In the genomic region with DNA sequence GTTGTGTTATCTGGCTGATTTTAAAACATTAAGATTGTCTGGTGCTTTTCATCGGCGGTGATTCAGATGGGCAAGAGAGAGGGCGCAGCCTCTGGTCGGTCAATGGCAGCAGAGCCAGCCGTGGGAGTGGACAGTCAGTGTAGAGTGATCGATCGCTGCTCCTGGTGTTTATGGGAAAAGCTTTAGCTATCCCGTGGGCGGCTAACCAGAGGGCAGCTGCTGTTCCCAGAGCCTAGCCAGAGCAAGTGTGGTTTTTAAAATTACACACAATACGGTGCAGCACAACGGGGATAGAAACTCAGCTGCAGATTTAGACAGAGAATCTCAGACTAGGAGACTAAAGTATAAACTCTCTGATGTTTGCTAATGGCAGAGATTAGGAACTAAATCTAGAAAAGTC, we compare ENCODE assay signal across 19 mouse cellular contexts.
DNase-seq lines count a peak whose midpoint lies in the region; ATAC-seq and TF ChIP-seq lines count a peak whose summit lies in the region.
"Had no signal": no experiment of that assay in that cellular context is flagged by ENCODE, and none has a peak within 500 bp of the region (broad histone marks: within the 10 kb centered on the region; RNA-seq: fewer than 3 reads in every experiment).

No protein-coding gene starts in this region.

- H3K27ac ChIP-seq in kidney, postnatal 0 days = no peak overlapping the region
- H3K27ac ChIP-seq in forebrain, embryonic 11.5 days (ENCODE audit: low read depth, low read length) = no peak overlapping the region

- no peak overlapping the region for H3K9ac ChIP-seq in kidney, postnatal 0 days (ENCODE audit: low read depth, low read length)
- H3K9ac ChIP-seq in forebrain, embryonic 11.5 days (ENCODE audit: low read length) = no peak overlapping the region

- peak; percentile 8 for DNase-seq in kidney, postnatal 0 days (ENCODE audit: low spot score)
- DNase-seq in kidney, adult 11 months = no peak
- no peak for DNase-seq in forebrain, embryonic 11.5 days (ENCODE audit: low spot score)
- DNase-seq: adrenal gland, adult 2 months; adrenal gland, adult 8-10 months; adrenal gland, postnatal 10 days; adrenal gland, postnatal 14 days; adrenal gland, postnatal 25 days; adrenal gland, postnatal 36 days; B cell, adult 2 months; cerebellum, adult 11 months; cerebellum, adult 11-12 months; cerebellum, adult 18-20 months had no signal

- no peak overlapping the region for H3ac ChIP-seq in myocyte (ENCODE audit: control insufficient read depth, insufficient read length)

- no peaks in the 10 kb centered on the region for H3K79me2 ChIP-seq in myocyte (ENCODE audit: control insufficient read depth, insufficient read depth)

- no peak for ATAC-seq in kidney, postnatal 0 days (replicated peaks; ENCODE audit: low FRiP score, low read depth)
- ATAC-seq in forebrain, embryonic 11.5 days (replicated peaks; ENCODE audit: low FRiP score) = no peak
- ATAC-seq: activated CD4-positive, CD25-positive, alpha-beta regulatory T cell, adult 4 months; CD4-positive, CD25-positive, alpha-beta regulatory T cell, adult 4 months; Patski had no signal

- H3K4me1 ChIP-seq in kidney, postnatal 0 days (replicated peaks; ENCODE audit: insufficient read depth, low read length) = no peaks in the 10 kb centered on the region
- no peaks in the 10 kb centered on the region for H3K4me1 ChIP-seq in forebrain, embryonic 11.5 days (replicated peaks; ENCODE audit: control insufficient read depth, insufficient read depth, low read length)

- WGBS in kidney, postnatal 0 days = 62% methylated on average over 11 of the region's 11 CpGs
- 95% methylated on average over 11 of the region's 11 CpGs for WGBS in forebrain, embryonic 11.5 days

- no peak for TF ChIP-seq CTCF in kidney, postnatal 0 days (IDR thresholded peaks at IDR 0.05; ENCODE audit: low read depth)

- H3K36me3 ChIP-seq in kidney, postnatal 0 days (ENCODE audit: insufficient read depth, low read length) = no peaks in the 10 kb centered on the region
- no peaks in the 10 kb centered on the region for H3K36me3 ChIP-seq in myocyte (ENCODE audit: control insufficient read depth, insufficient read depth)
- H3K36me3 ChIP-seq in forebrain, embryonic 11.5 days (ENCODE audit: control insufficient read depth, insufficient read depth, low read length) = no peaks in the 10 kb centered on the region
- H3K36me3 ChIP-seq: G1E had no signal

- H3K27me3 ChIP-seq in kidney, postnatal 0 days (ENCODE audit: insufficient read depth, low read length) = no peaks in the 10 kb centered on the region
- H3K27me3 ChIP-seq in myocyte (ENCODE audit: control insufficient read depth, insufficient read depth, insufficient read length) = no peaks in the 10 kb centered on the region
- no peaks in the 10 kb centered on the region for H3K27me3 ChIP-seq in forebrain, embryonic 11.5 days (ENCODE audit: control insufficient read depth, insufficient read depth, low read length)
- H3K27me3 ChIP-seq: CH12.LX, Patski had no signal

- no peak for TF ChIP-seq POLR2A in myocyte (IDR thresholded peaks at IDR 0.05; ENCODE audit: insufficient read length, low read depth)

- H3K9me3 ChIP-seq in kidney, postnatal 0 days (replicated peaks; ENCODE audit: low read length) = no peaks in the 10 kb centered on the region
- H3K9me3 ChIP-seq in forebrain, embryonic 11.5 days (ENCODE audit: control insufficient read depth, low read length) = no peaks in the 10 kb centered on the region

- no peak overlapping the region for H3K4me3 ChIP-seq in kidney, postnatal 0 days (replicated peaks; ENCODE audit: low read depth, low read length)
- H3K4me3 ChIP-seq in myocyte = no peak overlapping the region
- H3K4me3 ChIP-seq in forebrain, embryonic 11.5 days (ENCODE audit: low read depth, low read length) = no peak overlapping the region

- no peak overlapping the region for H3K4me2 ChIP-seq in kidney, postnatal 0 days (ENCODE audit: low read length)
- peak overlapping the region; percentile 39 for H3K4me2 ChIP-seq in myocyte (ENCODE audit: low read depth)
- H3K4me2 ChIP-seq in forebrain, embryonic 11.5 days (ENCODE audit: low read depth, low read length, severe bottlenecking) = no peak overlapping the region

TF ChIP-seq in myocyte, 11 proteins besides CTCF, POLR2A, EP300 and RAD21:
- TF ChIP-seq MYOD1 (IDR thresholded peaks at IDR 0.05; ENCODE audit: control insufficient read depth in 1 of 3, insufficient read length in 2 of 3, low read depth in 2 of 3) = peak in 2 of 3 experiments; percentile 79 to 81
- no peak for TF ChIP-seq TCF3 (IDR thresholded peaks at IDR 0.05; ENCODE audit: insufficient read length, low read depth)
- TF ChIP-seq MAX (IDR thresholded peaks at IDR 0.05; ENCODE audit: low read depth) = no peak
- TF ChIP-seq E2F4 (IDR thresholded peaks at IDR 0.05; ENCODE audit: insufficient read depth) = no peak
- no peak for TF ChIP-seq SRF (IDR thresholded peaks at IDR 0.05; ENCODE audit: control insufficient read depth, insufficient read length, low read depth)
- TF ChIP-seq MYOG (IDR thresholded peaks at IDR 0.05; ENCODE audit: control insufficient read depth in 1 of 3, insufficient read depth in 1 of 3, insufficient read length in 2 of 3, low read depth in 2 of 3) = peak in 1 of 3 experiments; percentile 54
- TF ChIP-seq REST (IDR thresholded peaks at IDR 0.05; ENCODE audit: insufficient read depth, insufficient read length) = no peak
- TF ChIP-seq TCF12 (IDR thresholded peaks at IDR 0.05; ENCODE audit: insufficient read depth, poor library complexity, severe bottlenecking) = no peak
